Mouse (Mus musculus) subcutaneous adipose tissue, adult 2 months (tissue): ENCODE data around the gene Slc2a9. TPM values are rescaled to one million over a fixed set of nuclear protein-coding genes. Genes with fewer than 3 reads are reported as not detected.

ENCODE experiments used
- polyA plus RNA-seq: library from polyadenylated mRNA; depleted of rRNA; stranded (reverse); fragments of >200 nt; gene quantifications from 2 replicates; pipeline ENCODE4 v1.2.3, GENCODE M21; 2012; ENCODE audit warnings: low replicate concordance; rRNA removed

The Slc2a9 gene
- polyA plus RNA-seq: 2.5 and 3.4 TPM in 2 replicates

GRCm38 (mm10) chr5:38502992-38503391, at the start of gene Slc2a9:
Gene Slc2a9, minus strand, starts transcription at chr5:38503143.

GRCm38 (mm10) chr5:38318966-38319786, 183.8 kb downstream of the Slc2a9 start, which contains the start of gene Drd5:
Gene Drd5, plus strand, starts transcription at chr5:38319367.

Other genes with a start within 250 kb of the Slc2a9 start
- gene Tmem128, start 243.0 kb downstream of the Slc2a9 start, polyA plus RNA-seq: 34.8 and 37.2 TPM in 2 replicates
- gene Otop1, start 227.2 kb downstream of the Slc2a9 start, polyA plus RNA-seq: 5.0 and 14.4 TPM in 2 replicates
- gene Drd5, start 183.8 kb downstream of the Slc2a9 start, polyA plus RNA-seq: not detected in 2 replicates
- 140 and 217 TPM in 2 replicates for gene Wdr1, start 60.1 kb upstream of the Slc2a9 start, polyA plus RNA-seq
- gene Zfp518b, start 181.7 kb upstream of the Slc2a9 start, polyA plus RNA-seq: 1.3 and 4.7 TPM in 2 replicates